Mouse (Mus musculus) gastrocnemius, adult 2 months (tissue): ENCODE measurements around the gene 1700016K19Rik. TPM values are rescaled to one million over a fixed set of nuclear protein-coding genes. Genes with fewer than 3 reads are reported as not detected.

Experiments
- DNase-seq: peaks from one replicate; pipeline ENCODE4 v3.0.0; 2022
- H3K27ac ChIP-seq: fragments of 200-600 bp; 2 replicates; pipeline ENCODE4 v1.8.1; 2022; ENCODE audit warnings: mild to moderate bottlenecking
- H3K4me3 ChIP-seq: fragments of 200-600 bp; 2 replicates; pipeline ENCODE4 v1.8.1; 2022; ENCODE audit warnings: mild to moderate bottlenecking, moderate library complexity
- CTCF ChIP-seq: fragments of 200-600 bp; IDR thresholded peaks from 2 replicates; pipeline ENCODE4 v1.8.1; 2022; ENCODE audit warnings: antibody characterized with exemption, mild to moderate bottlenecking, moderate library complexity
- intact Hi-C: fragments of 180-260 bp; cut with DNase I; formaldehyde crosslinking; loops from one replicate; pipeline ENCODE4 v1.15.1; 2025
- total RNA-seq, 2 experiments: library from RNA; stranded (reverse); gene quantifications; 2 replicates each; pipeline ENCODE4 v1.2.3; 2021

1700016K19Rik gene
- total RNA-seq, 2 experiments from 2014 or later: not detected

GRCm38 (mm10) chr11:76026527-76027138 lies 26.9 kb downstream of the 1700016K19Rik start:
- Histone ChIP-seq H3K27ac (peak overlapping the region; percentile 89), H3K4me3 (peak overlapping the region; percentile 94)
- intact Hi-C loops: loop anchor here (2.0 to 5.0 kb wide), 2 partner anchors 40 to 141 kb away; no protein-coding TSS in a partner anchor
- DNase-seq: no peak
- TF ChIP-seq CTCF: no peak

GRCm38 (mm10) chr11:76027139-76028071 lies 27.7 kb downstream of the 1700016K19Rik start, which contains the start of gene Rflnb:
TSS of gene Rflnb (minus strand) at chr11:76027782.
- Histone ChIP-seq H3K27ac (peak within 1 kb of the TSS; percentile 89), H3K4me3 (peak within 1 kb of the TSS; percentile 94)
- intact Hi-C loops: loop anchor here (2.0 to 5.0 kb wide), 2 partner anchors 39 to 140 kb away; no protein-coding TSS in a partner anchor
- DNase-seq: peak; percentile 96
- peak; percentile 71 for TF ChIP-seq CTCF

- intact Hi-C loops: loop anchor here (5.0 kb wide), 1 partner anchor 139 kb away; no protein-coding TSS in a partner anchor
- peak overlapping the region; percentile 94 for H3K4me3 ChIP-seq
- DNase-seq: peak; percentile 48
- H3K27ac ChIP-seq: peak overlapping the region; percentile 89
- no peak for TF ChIP-seq CTCF
Measured at GRCm38 (mm10) chr11:76028072-76028465, 28.4 kb downstream of the 1700016K19Rik start.

- DNase-seq: no peak
- TF ChIP-seq CTCF: no peak
- Histone ChIP-seq H3K27ac (no peak overlapping the region), H3K4me3 (no peak overlapping the region)
- intact Hi-C loops: no loop called here
Measured at GRCm38 (mm10) chr11:76033359-76033758, 33.6 kb downstream of the 1700016K19Rik start.

GRCm38 (mm10) chr11:76033836-76034235 lies 34.1 kb downstream of the 1700016K19Rik start:
- H3K4me3 ChIP-seq: no peak overlapping the region
- no peak overlapping the region for H3K27ac ChIP-seq
- TF ChIP-seq CTCF: no peak
- intact Hi-C loops: no loop called here
- no peak for DNase-seq

GRCm38 (mm10) chr11:76035182-76035581 lies 35.5 kb downstream of the 1700016K19Rik start:
- H3K4me3 ChIP-seq: no peak overlapping the region
- no peak for TF ChIP-seq CTCF
- intact Hi-C loops: no loop called here
- peak overlapping the region; percentile 43 for H3K27ac ChIP-seq
- DNase-seq: no peak

GRCm38 (mm10) chr11:76037581-76038294 lies 38.0 kb downstream of the 1700016K19Rik start:
- DNase-seq: no peak
- H3K27ac ChIP-seq: peak overlapping the region; percentile 59; the same call in 1 of the 2 replicates
- intact Hi-C loops: no loop called here
- no peak overlapping the region for H3K4me3 ChIP-seq
- TF ChIP-seq CTCF: no peak

GRCm38 (mm10) chr11:76039271-76040053 lies 39.8 kb downstream of the 1700016K19Rik start:
- TF ChIP-seq CTCF: no peak
- no peak for DNase-seq
- H3K4me3 ChIP-seq: no peak overlapping the region
- peak overlapping the region; percentile 46 for H3K27ac ChIP-seq
- intact Hi-C loops: loop anchor here (5.0 kb wide), 1 partner anchor 43 kb away; no protein-coding TSS in a partner anchor

GRCm38 (mm10) chr11:76040106-76040505 lies 40.4 kb downstream of the 1700016K19Rik start:
- intact Hi-C loops: loop anchor here (5.0 kb wide), 1 partner anchor 42 kb away; no protein-coding TSS in a partner anchor
- DNase-seq: no peak
- H3K4me3 ChIP-seq: no peak overlapping the region
- no peak for TF ChIP-seq CTCF
- H3K27ac ChIP-seq: peak overlapping the region; percentile 87; the same call in 1 of the 2 replicates

GRCm38 (mm10) chr11:76040761-76041376 lies 41.2 kb downstream of the 1700016K19Rik start:
- H3K27ac ChIP-seq: peak overlapping the region; percentile 87
- TF ChIP-seq CTCF: no peak
- H3K4me3 ChIP-seq: no peak overlapping the region
- intact Hi-C loops: loop anchor here (5.0 kb wide), 1 partner anchor 41 kb away; no protein-coding TSS in a partner anchor
- no peak for DNase-seq

GRCm38 (mm10) chr11:76042041-76042638 lies 42.4 kb downstream of the 1700016K19Rik start:
- Histone ChIP-seq H3K4me3 (peak overlapping the region; percentile 13; the same call in 1 of the 2 replicates), H3K27ac (peak overlapping the region; percentile 87)
- intact Hi-C loops: loop anchor here (5.0 kb wide), 1 partner anchor 40 kb away; no protein-coding TSS in a partner anchor
- no peak for TF ChIP-seq CTCF
- peak; percentile 41 for DNase-seq
